In the genomic region with DNA sequence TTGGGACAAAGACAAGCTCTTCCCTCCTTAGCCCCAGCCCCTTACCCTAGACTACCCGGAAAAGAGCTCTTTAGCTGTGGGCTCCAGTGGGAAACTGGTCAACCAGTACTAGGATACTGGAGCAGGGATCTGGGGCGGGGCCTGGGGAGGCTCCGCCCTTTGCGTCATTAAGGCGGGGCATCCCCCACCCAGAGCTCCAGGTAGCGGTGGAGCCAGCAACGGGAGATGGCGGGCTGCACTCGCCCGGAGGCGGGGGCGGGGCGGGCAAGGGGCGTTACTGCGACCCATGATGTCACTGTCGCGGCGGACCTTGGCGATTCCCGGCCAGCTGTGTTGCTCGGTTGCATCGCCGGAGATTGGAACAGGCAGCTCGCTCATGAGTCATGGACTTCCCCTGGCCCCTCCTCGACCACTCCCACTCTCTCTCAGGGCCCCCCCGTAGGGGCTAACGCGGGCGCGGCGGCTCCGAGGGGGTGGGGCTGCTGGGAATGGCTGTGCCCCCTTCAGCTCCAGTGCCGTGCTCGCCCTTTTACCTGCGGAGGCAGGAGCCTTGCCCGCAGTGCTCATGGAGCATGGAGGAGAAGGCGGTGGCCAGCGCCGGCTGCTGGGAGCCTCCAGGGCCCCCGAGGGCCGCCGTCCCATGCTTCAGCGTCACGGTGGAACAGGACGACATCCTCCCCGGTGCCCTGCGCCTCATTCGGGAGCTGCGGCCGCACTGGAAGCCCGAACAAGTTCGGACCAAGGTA, we compare ENCODE assay signal across 7 mouse cellular contexts. TPM values are rescaled to one million over a fixed set of nuclear protein-coding genes. Genes with fewer than 3 reads are reported as not detected.
DNase-seq lines count a peak whose midpoint lies in the region; ATAC-seq lines count a peak whose summit lies in the region.

Etnk2 (plus strand) TSS at position 297 of the 746 bp plus-strand sequence.

- H3K9me3 ChIP-seq in intestine, embryonic 16.5 days (ENCODE audit: control insufficient read depth, low read length): no peaks in the 10 kb centered on the region
- H3K9me3 ChIP-seq in midbrain, embryonic 11.5 days (ENCODE audit: control insufficient read depth, low read length): no peaks in the 10 kb centered on the region

- H3K4me3 ChIP-seq in intestine, embryonic 16.5 days (ENCODE audit: low read length): peak within 1 kb of the TSS; percentile 65
- H3K4me3 ChIP-seq in midbrain, embryonic 11.5 days (ENCODE audit: low read depth, low read length): peak within 1 kb of the TSS; percentile 55

- H3K36me3 ChIP-seq in intestine, embryonic 16.5 days (ENCODE audit: control insufficient read depth, insufficient read depth, low read length): no peaks in the 10 kb centered on the region
- no peaks in the 10 kb centered on the region for H3K36me3 ChIP-seq in midbrain, embryonic 11.5 days (ENCODE audit: control insufficient read depth, insufficient read depth, low read length)

- no peak within 1 kb of the TSS; the same call in 1 of the 2 replicates for H3K27ac ChIP-seq in intestine, embryonic 16.5 days (ENCODE audit: low read length)
- H3K27ac ChIP-seq in midbrain, embryonic 11.5 days (ENCODE audit: low read depth, low read length): no peak within 1 kb of the TSS

- under 1% methylated on average over 52 of the region's 52 CpGs for WGBS in intestine, embryonic 16.5 days
- WGBS in midbrain, embryonic 11.5 days: under 1% methylated on average over 49 of the region's 52 CpGs

- H3K4me2 ChIP-seq in intestine, embryonic 16.5 days (ENCODE audit: low read depth, low read length): peak within 1 kb of the TSS; percentile 92
- peak within 1 kb of the TSS; percentile 88 for H3K4me2 ChIP-seq in midbrain, embryonic 11.5 days

- intact Hi-C loops in gastrocnemius, postnatal 36 days (cut with DNase I): no loop called here
- intact Hi-C loops in left cerebral cortex, postnatal 4 days (cut with DNase I): no loop called here

- peak; percentile 94 for DNase-seq in adrenal gland, adult 2 months
- peak; percentile 82 for DNase-seq in embryo, embryonic 10.5 days (ENCODE audit: low spot score)
- peak; percentile 54 to 59 for DNase-seq in gastrocnemius, postnatal 36 days
- peak; percentile 78 for DNase-seq in left cerebral cortex, postnatal 4 days
- peak; percentile 99 for DNase-seq in midbrain, embryonic 11.5 days (ENCODE audit: low spot score, missing footprints)
- DNase-seq in spleen, adult 18-20 months: peak; percentile 32 to 38

- H3K9ac ChIP-seq in intestine, embryonic 16.5 days (ENCODE audit: low read depth, low read length): peak within 1 kb of the TSS; percentile 72
- peak within 1 kb of the TSS; percentile 60 for H3K9ac ChIP-seq in midbrain, embryonic 11.5 days (ENCODE audit: low read length)

- H3K4me1 ChIP-seq in intestine, embryonic 16.5 days (ENCODE audit: control insufficient read depth, insufficient read depth, low read length): peaks cover 29% of the 10 kb centered on the region
- peaks cover 22% of the 10 kb centered on the region for H3K4me1 ChIP-seq in midbrain, embryonic 11.5 days (ENCODE audit: control insufficient read depth, insufficient read depth, low read length)

- peak; percentile 85 for ATAC-seq in intestine, embryonic 16.5 days
- ATAC-seq in midbrain, embryonic 11.5 days (ENCODE audit: low FRiP score): peak; percentile 85

- peaks cover 5% of the 10 kb centered on the region for H3K27me3 ChIP-seq in intestine, embryonic 16.5 days (replicated peaks; ENCODE audit: control insufficient read depth, insufficient read depth, low read length)
- peaks cover 30% of the 10 kb centered on the region for H3K27me3 ChIP-seq in midbrain, embryonic 11.5 days (ENCODE audit: control insufficient read depth, insufficient read depth, low read length)

RNA-seq across cellular contexts. Expression of gene Etnk2, which starts in this region (rescaled TPM):
- total RNA-seq in adrenal gland, adult 2 months (2021): 10 to 100 TPM in 1 of 2 experiments, 1 to 10 TPM in 1; 6.2 to 13.5 TPM
- polyA plus RNA-seq in adrenal gland, adult 2 months (2012; rRNA removed): 8.2 and 10.0 TPM in 2 replicates
- under 1 TPM in 1 of 2 experiments, not detected in 1; 0.18 TPM for total RNA-seq in gastrocnemius, postnatal 36 days (2021)
- 3.0 and 3.5 TPM in 2 replicates for polyA plus RNA-seq in intestine, embryonic 16.5 days (2015; fragmentation: Nextera tagmentation; extraction: Ambion mirVana)
- total RNA-seq in left cerebral cortex, postnatal 4 days (2021): 10 to 100 TPM; 10.6 to 12.6 TPM
- polyA plus RNA-seq in midbrain, embryonic 11.5 days (2014; fragmentation: Nextera tagmentation; extraction: Ambion mirVana): 2.1 and 2.5 TPM in 2 replicates

Comparison
In these comparisons a context has a peak if more than half of its experiments do, and no peak if none do; other contexts are left out.
1. RNA of gene Etnk2 (total RNA-seq): 6.2 to 13.5 TPM in adrenal gland, adult 2 months and 10.6 to 12.6 TPM in left cerebral cortex, postnatal 4 days; 0.18 TPM in gastrocnemius, postnatal 36 days; every median in the first group is over 4 times any median in the second.
2. Peak in DNase-seq in gastrocnemius, postnatal 36 days; RNA of the gene not detected or under 1 TPM.
3. DNase-seq: peak in every context shown above with its lines; median percentile 99 in midbrain, embryonic 11.5 days; 94 in adrenal gland, adult 2 months; 82 in embryo, embryonic 10.5 days; 78 in left cerebral cortex, postnatal 4 days; 56 in gastrocnemius, postnatal 36 days; 35 in spleen, adult 18-20 months.